Mouse (Mus musculus): ENCODE data around the gene Ccdc93. TPM values are rescaled to one million over a fixed set of nuclear protein-coding genes. Genes with fewer than 3 reads are reported as not detected.
A peak's percentile ranks its signal among the peaks of the same experiment; 100 is the strongest.

The Ccdc93 gene
- polyA plus RNA-seq, 1 experiment from 2014 or later = 9.2 TPM

GRCm38 (mm10) chr1:121430183-121430937 is 489 bp upstream of the Ccdc93 start:
- 24% methylated on average over 6 of the region's 6 CpGs for WGBS

GRCm38 (mm10) chr1:121435981-121436380 is 5.1 kb downstream of the Ccdc93 start:
- Histone ChIP-seq H3K9ac (ENCODE audit: low read depth, low read length) (no peak overlapping the region), H3K27ac (ENCODE audit: low read depth, low read length) (no peak overlapping the region), H3K27me3 (replicated peaks; ENCODE audit: control insufficient read depth, insufficient read depth, low read length) (no peaks in the 10 kb centered on the region), H3K4me3 (ENCODE audit: low read depth, low read length) (no peak overlapping the region), H3K4me2 (no peak overlapping the region), H3K9me3 (ENCODE audit: control insufficient read depth, low read length) (no peaks in the 10 kb centered on the region), H3K36me3 (ENCODE audit: control insufficient read depth, insufficient read depth, low read length) (peaks cover 2% of the 10 kb centered on the region; the same call in 1 of the 2 replicates), H3K4me1 (replicated peaks; ENCODE audit: control insufficient read depth, insufficient read depth, low read length) (no peaks in the 10 kb centered on the region; the same call in 1 of the 2 replicates)
- no peak for DNase-seq (ENCODE audit: low spot score)
- 92% methylated on average over 7 of the region's 7 CpGs for WGBS
- ATAC-seq (replicated peaks; ENCODE audit: low FRiP score) = no peak

More at GRCm38 (mm10) chr1:121430183-121430937, 489 bp upstream of the Ccdc93 start:
- Histone ChIP-seq H3K9me3 (ENCODE audit: control insufficient read depth, low read length) (no peaks in the 10 kb centered on the region), H3K4me2 (peak overlapping the region; percentile 97), H3K27me3 (replicated peaks; ENCODE audit: control insufficient read depth, insufficient read depth, low read length) (no peaks in the 10 kb centered on the region), H3K4me3 (ENCODE audit: low read depth, low read length) (peak overlapping the region; percentile 86; the same call in 1 of the 2 replicates), H3K36me3 (ENCODE audit: control insufficient read depth, insufficient read depth, low read length) (no peaks in the 10 kb centered on the region), H3K9ac (ENCODE audit: low read depth, low read length) (no peak overlapping the region), H3K27ac (ENCODE audit: low read depth, low read length) (no peak overlapping the region), H3K4me1 (replicated peaks; ENCODE audit: control insufficient read depth, insufficient read depth, low read length) (no peaks in the 10 kb centered on the region; the same call in 1 of the 2 replicates)
- DNase-seq (ENCODE audit: low spot score) (no peak), ATAC-seq (replicated peaks; ENCODE audit: low FRiP score) (no peak)

- H3K9ac ChIP-seq (ENCODE audit: low read depth, low read length) = no peak overlapping the region
- H3K4me1 ChIP-seq (replicated peaks; ENCODE audit: control insufficient read depth, insufficient read depth, low read length) = no peaks in the 10 kb centered on the region
- WGBS = 64% methylated on average over 13 of the region's 13 CpGs
- no peak overlapping the region for H3K27ac ChIP-seq (ENCODE audit: low read depth, low read length)
- DNase-seq (ENCODE audit: low spot score) = peak; percentile 52
- H3K27me3 ChIP-seq (replicated peaks; ENCODE audit: control insufficient read depth, insufficient read depth, low read length) = no peaks in the 10 kb centered on the region
- no peaks in the 10 kb centered on the region for H3K9me3 ChIP-seq (ENCODE audit: control insufficient read depth, low read length)
- 0 out of 2 replicates have a peak, but pooled peaks have one; percentile 41 for ATAC-seq (replicated peaks; ENCODE audit: low FRiP score)
- H3K36me3 ChIP-seq (ENCODE audit: control insufficient read depth, insufficient read depth, low read length) = peaks cover 7% of the 10 kb centered on the region
- H3K4me3 ChIP-seq (ENCODE audit: low read depth, low read length) = no peak overlapping the region
- no peak overlapping the region for H3K4me2 ChIP-seq
Observed at GRCm38 (mm10) chr1:121440535-121441381, 9.9 kb downstream of the Ccdc93 start.

GRCm38 (mm10) chr1:121444147-121444546 is 13.3 kb downstream of the Ccdc93 start:
- Histone ChIP-seq H3K27me3 (replicated peaks; ENCODE audit: control insufficient read depth, insufficient read depth, low read length) (no peaks in the 10 kb centered on the region), H3K4me3 (ENCODE audit: low read depth, low read length) (no peak overlapping the region), H3K4me1 (replicated peaks; ENCODE audit: control insufficient read depth, insufficient read depth, low read length) (no peaks in the 10 kb centered on the region), H3K9ac (ENCODE audit: low read depth, low read length) (no peak overlapping the region), H3K36me3 (ENCODE audit: control insufficient read depth, insufficient read depth, low read length) (peaks cover 5% of the 10 kb centered on the region), H3K27ac (ENCODE audit: low read depth, low read length) (no peak overlapping the region), H3K4me2 (no peak overlapping the region), H3K9me3 (ENCODE audit: control insufficient read depth, low read length) (no peaks in the 10 kb centered on the region)
- ATAC-seq (replicated peaks; ENCODE audit: low FRiP score) = peak; percentile 48; the same call in 1 of the 2 replicates
- no peak for DNase-seq (ENCODE audit: low spot score)
- WGBS = 67% methylated on average over 6 of the region's 6 CpGs

GRCm38 (mm10) chr1:121447216-121447615 is 16.4 kb downstream of the Ccdc93 start:
- Histone ChIP-seq H3K4me1 (replicated peaks; ENCODE audit: control insufficient read depth, insufficient read depth, low read length) (no peaks in the 10 kb centered on the region), H3K9me3 (ENCODE audit: control insufficient read depth, low read length) (no peaks in the 10 kb centered on the region), H3K36me3 (ENCODE audit: control insufficient read depth, insufficient read depth, low read length) (peaks cover 5% of the 10 kb centered on the region), H3K27me3 (replicated peaks; ENCODE audit: control insufficient read depth, insufficient read depth, low read length) (no peaks in the 10 kb centered on the region), H3K27ac (ENCODE audit: low read depth, low read length) (no peak overlapping the region), H3K4me2 (no peak overlapping the region), H3K9ac (ENCODE audit: low read depth, low read length) (no peak overlapping the region), H3K4me3 (ENCODE audit: low read depth, low read length) (no peak overlapping the region)
- DNase-seq (ENCODE audit: low spot score) (no peak), ATAC-seq (replicated peaks; ENCODE audit: low FRiP score) (no peak)
- 92% methylated on average over 10 of the region's 10 CpGs for WGBS

GRCm38 (mm10) chr1:121448166-121448565 is 17.3 kb downstream of the Ccdc93 start:
- no peak overlapping the region for H3K4me3 ChIP-seq (ENCODE audit: low read depth, low read length)
- H3K27me3 ChIP-seq (replicated peaks; ENCODE audit: control insufficient read depth, insufficient read depth, low read length) = no peaks in the 10 kb centered on the region
- H3K9me3 ChIP-seq (ENCODE audit: control insufficient read depth, low read length) = no peaks in the 10 kb centered on the region
- ATAC-seq (replicated peaks; ENCODE audit: low FRiP score) (no peak), DNase-seq (ENCODE audit: low spot score) (no peak)
- H3K36me3 ChIP-seq (ENCODE audit: control insufficient read depth, insufficient read depth, low read length) = peaks cover 3% of the 10 kb centered on the region
- WGBS = 94% methylated on average over 19 of the region's 19 CpGs
- H3K4me1 ChIP-seq (replicated peaks; ENCODE audit: control insufficient read depth, insufficient read depth, low read length) = no peaks in the 10 kb centered on the region
- H3K27ac ChIP-seq (ENCODE audit: low read depth, low read length) = no peak overlapping the region
- H3K9ac ChIP-seq (ENCODE audit: low read depth, low read length) = no peak overlapping the region
- H3K4me2 ChIP-seq = no peak overlapping the region

- H3K36me3 ChIP-seq (ENCODE audit: control insufficient read depth, insufficient read depth, low read length) = no peaks in the 10 kb centered on the region; the same call in 1 of the 2 replicates
- no peak overlapping the region for H3K4me2 ChIP-seq
- ATAC-seq (replicated peaks; ENCODE audit: low FRiP score) (no peak), DNase-seq (ENCODE audit: low spot score) (no peak)
- no peak overlapping the region for H3K27ac ChIP-seq (ENCODE audit: low read depth, low read length)
- H3K27me3 ChIP-seq (replicated peaks; ENCODE audit: control insufficient read depth, insufficient read depth, low read length) = no peaks in the 10 kb centered on the region
- H3K4me3 ChIP-seq (ENCODE audit: low read depth, low read length) = no peak overlapping the region
- 89% methylated on average over 7 of the region's 7 CpGs for WGBS
- no peaks in the 10 kb centered on the region for H3K4me1 ChIP-seq (replicated peaks; ENCODE audit: control insufficient read depth, insufficient read depth, low read length)
- H3K9ac ChIP-seq (ENCODE audit: low read depth, low read length) = no peak overlapping the region
- H3K9me3 ChIP-seq (ENCODE audit: control insufficient read depth, low read length) = no peaks in the 10 kb centered on the region
Observed at GRCm38 (mm10) chr1:121451009-121451408, 20.2 kb downstream of the Ccdc93 start.

GRCm38 (mm10) chr1:121452498-121452897 is 21.6 kb downstream of the Ccdc93 start:
- no peak overlapping the region for H3K27ac ChIP-seq (ENCODE audit: low read depth, low read length)
- no peak overlapping the region for H3K9ac ChIP-seq (ENCODE audit: low read depth, low read length)
- H3K9me3 ChIP-seq (ENCODE audit: control insufficient read depth, low read length) = no peaks in the 10 kb centered on the region
- no peak for DNase-seq (ENCODE audit: low spot score)
- H3K4me1 ChIP-seq (replicated peaks; ENCODE audit: control insufficient read depth, insufficient read depth, low read length) = no peaks in the 10 kb centered on the region
- no peaks in the 10 kb centered on the region; the same call in 1 of the 2 replicates for H3K36me3 ChIP-seq (ENCODE audit: control insufficient read depth, insufficient read depth, low read length)
- H3K4me2 ChIP-seq = no peak overlapping the region
- WGBS = 93% methylated on average over 6 of the region's 6 CpGs
- no peaks in the 10 kb centered on the region for H3K27me3 ChIP-seq (replicated peaks; ENCODE audit: control insufficient read depth, insufficient read depth, low read length)
- no peak for ATAC-seq (replicated peaks; ENCODE audit: low FRiP score)
- no peak overlapping the region for H3K4me3 ChIP-seq (ENCODE audit: low read depth, low read length)
